Mouse (Mus musculus) intestine, embryonic 15.5 days (tissue): ENCODE measurements at regions not wholly inside any gene's neighbourhood (a gene's known extent, or its start where the extent isn't known, plus 50 kb on each side); places are given as distances from the start of the nearest gene placed in this dataset.

Experiments used
- ATAC-seq: fragments of 200-750 bp; cut with Nextera tagmentation; 2 replicates; pipeline ENCODE4 v1.8.0; 2017; ENCODE audit warnings: moderate TSS enrichment, moderate library complexity
- H3K27ac ChIP-seq: fragments of 300-500 bp; sonication (generic); 2 replicates; pipeline ENCODE4 v1.5.1; 2015; ENCODE audit warnings: mild to moderate bottlenecking, inconsistent platforms
- H3K27me3 ChIP-seq: fragments of 300-500 bp; sonication (generic); replicated peaks from 2 replicates; pipeline ENCODE4 v1.6.1; 2015; ENCODE audit warnings: inconsistent platforms
- H3K36me3 ChIP-seq: fragments of 300-500 bp; sonication (generic); 2 replicates; pipeline ENCODE4 v1.6.1; 2015; ENCODE audit warnings: inconsistent platforms
- H3K4me1 ChIP-seq: fragments of 300-500 bp; sonication (generic); replicated peaks from 2 replicates; pipeline ENCODE4 v1.6.1; 2015; ENCODE audit warnings: inconsistent platforms
- H3K4me2 ChIP-seq: fragments of 300-500 bp; sonication (generic); replicated peaks from 2 replicates; pipeline ENCODE4 v1.6.1; 2015; ENCODE audit warnings: mild to moderate bottlenecking, inconsistent platforms
- H3K4me3 ChIP-seq: fragments of 300-500 bp; sonication (generic); replicated peaks from 2 replicates; pipeline ENCODE4 v1.5.1; 2015; ENCODE audit warnings: inconsistent platforms
- H3K9ac ChIP-seq: fragments of 300-500 bp; sonication (generic); 2 replicates; pipeline ENCODE4 v1.6.1; 2015; ENCODE audit warnings: inconsistent platforms
- H3K9me3 ChIP-seq: fragments of 300-500 bp; sonication (generic); 2 replicates; pipeline ENCODE4 v1.6.1; 2016; ENCODE audit warnings: inconsistent platforms
- WGBS: fragments of 180-500 bp; shearing (Covaris S2); methylation state at CpG from one replicate; pipeline ENCODE4 v1.1.7; 2015; 5-methylcytosine and 5-hydroxymethylcytosine counted together

DNA sequence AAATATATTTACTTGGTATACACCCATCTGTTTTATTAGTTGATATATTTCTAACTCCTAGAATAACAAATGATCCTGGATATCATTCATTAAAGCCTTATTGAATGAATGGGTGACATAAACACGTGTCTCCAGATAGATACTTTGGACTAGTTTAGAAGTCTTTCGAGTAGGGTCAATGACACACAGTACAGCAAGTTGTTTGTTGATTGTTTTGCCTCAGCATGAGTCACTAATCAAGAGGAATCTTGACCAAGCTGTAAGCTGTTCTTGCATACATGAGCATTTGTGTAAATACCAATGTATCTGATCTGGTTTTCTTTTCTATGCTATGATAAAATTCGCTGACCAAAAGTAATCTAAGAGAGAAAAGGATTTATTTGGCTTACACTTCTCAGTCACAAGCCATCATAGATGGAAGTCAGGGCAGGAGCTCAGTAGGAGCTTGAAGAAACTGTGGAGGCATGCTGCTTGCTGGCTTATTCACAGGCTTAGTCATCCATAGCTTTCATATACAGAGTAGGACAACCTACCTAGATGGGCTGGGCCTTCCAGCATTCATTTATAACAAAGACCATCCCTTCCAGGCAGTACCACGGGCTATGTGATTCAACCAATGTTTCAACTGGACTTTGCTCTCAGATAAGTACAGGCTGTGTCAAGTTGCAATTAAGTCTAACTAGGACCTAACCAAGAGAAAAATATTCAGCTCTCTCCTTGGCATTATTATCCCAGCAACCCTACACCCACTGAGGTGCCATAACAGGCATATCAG is 192.5 kb downstream of the Rdh14 start:
- no peak overlapping the region for H3K4me3 ChIP-seq
- 66% methylated on average over 4 of the region's 4 CpGs for WGBS

DNA sequence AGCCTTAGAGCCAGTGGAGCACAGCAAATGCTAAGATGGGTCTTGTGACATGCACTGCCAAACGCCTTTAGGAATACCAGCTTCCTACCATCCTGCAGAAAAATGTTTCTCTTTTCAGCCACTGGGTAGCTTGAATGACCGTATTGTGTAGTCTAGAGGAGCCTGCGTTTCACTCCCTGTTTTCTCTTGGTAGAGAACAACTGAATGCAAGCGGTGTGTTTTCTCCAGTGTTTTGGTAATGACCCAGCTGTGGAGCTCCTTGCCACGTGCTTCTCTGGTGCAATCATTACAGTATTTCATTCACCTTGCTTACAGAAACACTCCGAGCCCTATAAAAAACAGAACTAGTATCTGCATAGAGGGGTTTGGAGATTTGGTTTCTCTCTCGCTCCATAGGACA is 193.5 kb downstream of the Rdh14 start:
- Histone ChIP-seq H3K4me2 (no peak overlapping the region), H3K9ac (no peak overlapping the region), H3K4me3 (no peak overlapping the region), H3K27ac (no peak overlapping the region), H3K36me3 (no peaks in the 10 kb centered on the region), H3K27me3 (no peaks in the 10 kb centered on the region), H3K9me3 (no peaks in the 10 kb centered on the region), H3K4me1 (no peaks in the 10 kb centered on the region)
- WGBS, result 72% methylated on average over 7 of the region's 7 CpGs
- ATAC-seq, result no peak

More for the DNA sequence above, 192.5 kb downstream of the Rdh14 start:
- Histone ChIP-seq H3K27me3 (no peaks in the 10 kb centered on the region), H3K9me3 (no peaks in the 10 kb centered on the region), H3K9ac (no peak overlapping the region), H3K4me1 (no peaks in the 10 kb centered on the region), H3K27ac (no peak overlapping the region), H3K36me3 (no peaks in the 10 kb centered on the region), H3K4me2 (no peak overlapping the region)
- ATAC-seq, result peak; percentile 88

DNA sequence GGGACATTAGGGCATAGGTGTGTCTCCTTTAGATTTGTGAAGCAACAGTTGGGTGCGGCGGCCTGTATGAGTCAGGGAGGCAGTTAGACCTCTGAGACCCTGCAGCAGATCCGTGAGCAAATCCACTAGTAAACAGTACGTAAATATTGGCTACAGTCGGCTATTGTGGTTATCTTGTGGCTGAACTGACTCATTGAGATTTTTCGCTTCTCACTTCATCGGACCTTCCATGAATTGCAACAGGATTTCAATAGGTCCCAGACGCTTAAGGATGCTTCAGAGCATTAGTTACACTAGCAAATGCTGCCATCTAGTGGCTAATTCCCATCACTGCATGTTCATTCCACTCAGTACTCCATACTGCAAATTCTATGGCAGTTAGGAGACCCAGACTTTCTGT is 199.0 kb downstream of the Rdh14 start:
- H3K4me3 ChIP-seq, result no peak overlapping the region
- H3K27ac ChIP-seq, result no peak overlapping the region
- 34% methylated on average over 8 of the region's 8 CpGs for WGBS
- ATAC-seq, result peak; percentile 82
- H3K36me3 ChIP-seq, result no peaks in the 10 kb centered on the region
- H3K27me3 ChIP-seq, result no peaks in the 10 kb centered on the region
- no peak overlapping the region for H3K9ac ChIP-seq
- no peaks in the 10 kb centered on the region for H3K4me1 ChIP-seq
- H3K4me2 ChIP-seq, result no peak overlapping the region
- H3K9me3 ChIP-seq, result no peaks in the 10 kb centered on the region

DNA sequence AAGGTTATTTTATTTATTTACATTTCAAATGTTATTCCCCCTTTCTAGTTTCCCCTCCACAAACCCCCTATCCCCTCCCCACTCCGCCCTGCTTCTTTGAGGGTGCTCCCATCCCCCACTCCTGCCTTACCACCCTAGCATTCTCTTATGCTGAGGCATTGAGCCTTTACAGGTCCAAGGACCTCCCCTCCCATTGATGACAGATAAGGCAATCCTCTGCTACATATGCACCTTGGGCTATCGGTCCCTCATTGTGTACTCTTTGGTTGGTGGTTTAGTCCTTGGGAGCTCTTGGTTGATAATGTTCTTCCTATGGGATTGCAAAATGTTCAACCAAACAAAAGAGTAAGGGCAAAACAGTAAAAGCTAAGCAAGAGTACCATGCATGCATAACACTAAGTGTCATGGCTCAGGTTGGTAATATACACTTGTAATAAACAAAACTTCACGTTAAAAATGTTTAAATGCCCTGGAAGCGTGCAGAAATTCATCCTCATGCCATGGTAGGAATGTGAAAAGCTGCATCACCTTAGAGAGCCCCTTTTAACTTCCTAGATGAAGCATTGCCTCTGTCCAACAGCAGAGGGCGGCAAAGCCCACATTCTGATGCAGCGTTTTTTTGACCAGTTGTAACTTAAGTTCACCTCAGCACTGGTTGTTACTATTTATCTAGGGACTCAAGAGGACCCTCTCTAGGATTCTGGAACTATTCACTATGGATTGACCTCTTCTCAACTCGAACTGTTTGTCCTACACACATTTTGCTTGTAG is 207.6 kb downstream of the Rdh14 start:
- no peak for ATAC-seq
- no peaks in the 10 kb centered on the region for H3K27me3 ChIP-seq

DNA sequence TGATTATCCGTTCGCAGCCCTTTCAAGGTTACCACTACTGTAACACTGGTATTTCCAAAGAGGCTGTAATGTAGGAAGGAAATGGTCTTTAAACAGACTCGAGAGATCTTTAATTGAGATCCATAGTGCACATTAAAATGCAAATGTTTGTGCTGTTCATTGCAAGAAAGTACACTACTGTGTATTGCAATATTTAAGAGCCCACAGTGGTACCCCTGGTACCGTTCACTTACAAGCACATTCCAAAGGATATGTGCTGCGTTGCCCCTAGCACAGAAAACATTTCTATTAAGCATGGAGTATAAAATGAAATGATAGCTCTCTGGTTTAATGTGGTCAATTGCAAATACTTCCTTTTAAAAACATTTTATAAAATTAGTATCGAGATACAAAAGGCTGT is 209.5 kb downstream of the Rdh14 start:
- Histone ChIP-seq H3K4me1 (no peaks in the 10 kb centered on the region), H3K9me3 (no peaks in the 10 kb centered on the region), H3K4me2 (no peak overlapping the region), H3K9ac (no peak overlapping the region), H3K27ac (no peak overlapping the region), H3K4me3 (no peak overlapping the region), H3K36me3 (no peaks in the 10 kb centered on the region), H3K27me3 (no peaks in the 10 kb centered on the region)
- ATAC-seq, result no peak
- WGBS, result 79% methylated on average over 6 of the region's 6 CpGs

More for the DNA sequence above, 207.6 kb downstream of the Rdh14 start:
- no peak overlapping the region for H3K9ac ChIP-seq
- H3K4me2 ChIP-seq, result no peak overlapping the region
- H3K9me3 ChIP-seq, result no peaks in the 10 kb centered on the region
- no peak overlapping the region for H3K27ac ChIP-seq
- H3K4me1 ChIP-seq, result no peaks in the 10 kb centered on the region
- 15% methylated on average over 7 of the region's 7 CpGs for WGBS
- H3K36me3 ChIP-seq, result no peaks in the 10 kb centered on the region
- no peak overlapping the region for H3K4me3 ChIP-seq

DNA sequence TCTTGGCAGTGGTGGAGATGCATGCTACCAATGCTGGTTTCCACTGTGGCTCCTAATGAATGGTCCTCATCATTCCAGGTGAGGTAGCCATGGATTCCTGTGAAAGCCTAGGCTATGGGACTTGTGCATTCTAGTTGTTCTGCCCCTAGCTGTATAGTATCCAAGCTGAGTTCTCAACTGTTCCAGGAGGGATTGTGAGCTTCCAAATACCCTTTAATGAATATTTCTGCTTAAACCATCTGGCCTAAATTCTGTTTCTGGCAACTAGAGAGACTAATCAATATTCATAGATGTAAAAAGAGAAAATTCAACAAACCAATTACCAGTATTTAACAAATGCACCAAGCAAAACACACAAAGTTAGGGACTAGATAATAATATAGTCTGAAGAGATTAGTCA is 227.7 kb downstream of the Rdh14 start:
- H3K9ac ChIP-seq, result no peak overlapping the region
- no peaks in the 10 kb centered on the region for H3K36me3 ChIP-seq
- H3K4me1 ChIP-seq, result no peaks in the 10 kb centered on the region
- H3K27ac ChIP-seq, result no peak overlapping the region
- no peak overlapping the region for H3K4me2 ChIP-seq
- H3K27me3 ChIP-seq, result no peaks in the 10 kb centered on the region
- no peak overlapping the region for H3K4me3 ChIP-seq
- H3K9me3 ChIP-seq, result no peaks in the 10 kb centered on the region
- ATAC-seq, result no peak

DNA sequence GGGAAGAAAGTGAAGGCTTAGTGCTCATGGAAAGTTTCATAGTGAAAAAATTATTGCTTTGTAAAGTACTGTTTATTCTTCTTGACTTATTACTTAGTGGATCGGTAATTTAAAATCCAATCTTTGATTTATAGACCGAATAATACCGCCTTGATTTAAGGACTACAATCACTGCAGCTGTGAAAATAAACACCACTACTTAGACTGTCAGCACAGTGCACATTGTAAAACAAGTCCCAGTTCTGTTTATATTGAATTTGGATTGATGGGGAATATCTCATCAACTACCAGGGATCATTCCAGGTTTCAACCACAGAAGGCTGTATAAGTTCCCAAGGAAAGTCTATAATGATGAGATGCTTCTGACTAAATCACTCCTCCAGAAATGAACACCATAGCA is 230.0 kb downstream of the Rdh14 start:
- H3K9ac ChIP-seq, result no peak overlapping the region
- no peak overlapping the region for H3K4me2 ChIP-seq
- 37% methylated on average over 3 of the region's 3 CpGs for WGBS
- no peaks in the 10 kb centered on the region for H3K4me1 ChIP-seq
- H3K27ac ChIP-seq, result no peak overlapping the region
- no peak overlapping the region for H3K4me3 ChIP-seq
- H3K27me3 ChIP-seq, result no peaks in the 10 kb centered on the region
- no peaks in the 10 kb centered on the region for H3K36me3 ChIP-seq
- ATAC-seq, result no peak
- no peaks in the 10 kb centered on the region for H3K9me3 ChIP-seq

DNA sequence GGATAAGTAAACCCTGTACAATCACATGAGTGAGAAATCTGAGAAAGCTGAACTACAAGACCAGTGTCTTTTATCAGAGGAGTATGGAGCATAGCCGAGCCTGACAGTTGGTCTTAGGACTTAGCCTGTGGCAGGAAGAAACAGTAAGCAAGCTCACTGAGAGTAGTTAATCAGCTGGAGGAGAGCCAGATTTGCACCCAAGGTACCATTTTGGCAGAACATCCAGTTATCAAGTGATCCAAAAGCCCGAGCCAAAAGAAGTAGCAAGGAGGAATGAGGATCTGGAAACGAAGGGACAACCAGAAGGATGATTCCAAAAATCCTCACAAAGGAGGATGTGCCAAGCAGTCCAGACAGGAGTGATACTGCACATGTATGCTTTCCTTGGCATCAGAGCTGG is 248.0 kb downstream of the Rdh14 start:
- H3K27ac ChIP-seq, result no peak overlapping the region
- no peaks in the 10 kb centered on the region for H3K27me3 ChIP-seq
- no peaks in the 10 kb centered on the region for H3K36me3 ChIP-seq
- no peaks in the 10 kb centered on the region for H3K9me3 ChIP-seq
- ATAC-seq, result no peak
- H3K4me1 ChIP-seq, result no peaks in the 10 kb centered on the region
- 66% methylated on average over 3 of the region's 3 CpGs for WGBS
- no peak overlapping the region for H3K4me3 ChIP-seq
- no peak overlapping the region for H3K4me2 ChIP-seq
- no peak overlapping the region for H3K9ac ChIP-seq

DNA sequence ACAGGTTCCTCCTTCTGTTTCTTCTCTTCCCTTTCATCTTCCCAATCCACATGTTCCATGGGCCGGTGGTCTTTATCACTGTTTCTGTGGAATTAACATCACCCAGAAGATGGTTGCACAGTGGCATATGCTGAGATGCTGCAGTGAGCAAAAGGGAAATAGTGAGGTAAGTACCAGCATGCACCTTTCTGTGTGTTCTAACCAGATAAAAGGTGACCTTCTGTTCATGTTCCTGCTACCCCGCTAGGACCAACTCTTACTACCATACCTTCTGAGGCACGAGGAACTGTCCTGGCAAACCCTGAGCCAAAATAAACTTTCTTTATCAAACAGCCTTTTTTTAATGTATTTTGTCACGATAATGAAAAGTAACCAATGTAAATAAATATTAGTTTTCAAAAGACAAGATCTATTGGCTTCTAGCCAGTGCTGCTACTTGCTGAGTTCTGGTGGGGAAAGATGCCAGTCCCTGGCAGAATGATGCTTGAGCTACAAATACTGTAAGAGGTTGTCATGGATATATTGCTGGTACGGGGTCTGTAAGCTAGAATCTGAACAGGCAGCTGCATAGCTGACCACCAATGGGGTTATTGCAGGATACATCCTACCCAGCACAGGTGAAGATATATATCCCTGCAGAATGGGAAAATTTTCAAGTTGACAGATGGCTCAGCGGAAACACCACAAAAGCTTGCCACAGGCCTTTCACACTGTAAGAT is 264.1 kb downstream of the Rdh14 start:
- H3K27ac ChIP-seq, result no peak overlapping the region
- WGBS, result 83% methylated on average over 6 of the region's 6 CpGs
- H3K27me3 ChIP-seq, result no peaks in the 10 kb centered on the region
- H3K4me3 ChIP-seq, result no peak overlapping the region
- H3K4me2 ChIP-seq, result no peak overlapping the region
- H3K9ac ChIP-seq, result no peak overlapping the region
- no peaks in the 10 kb centered on the region for H3K9me3 ChIP-seq
- no peaks in the 10 kb centered on the region for H3K4me1 ChIP-seq
- no peaks in the 10 kb centered on the region for H3K36me3 ChIP-seq
- no peak for ATAC-seq

DNA sequence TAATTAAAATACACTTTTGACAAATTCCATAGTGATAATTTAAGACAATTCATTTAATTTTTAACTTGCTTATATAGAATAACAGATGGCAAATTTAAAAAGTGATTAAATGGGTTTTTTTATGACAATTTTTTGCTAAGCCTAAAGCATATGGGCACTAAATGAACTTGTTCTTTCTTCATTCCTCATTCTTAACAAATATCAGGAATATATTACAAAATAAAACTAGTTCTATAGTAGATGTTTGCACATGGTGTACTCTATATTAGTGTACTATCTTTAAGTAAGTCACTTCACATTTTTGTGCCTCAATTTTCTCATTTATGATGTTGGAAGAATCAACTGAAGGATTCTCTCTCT is 264.6 kb downstream of the Rdh14 start:
- ATAC-seq, result no peak
- no peak overlapping the region for H3K4me3 ChIP-seq
- H3K4me1 ChIP-seq, result no peaks in the 10 kb centered on the region
- no peak overlapping the region for H3K27ac ChIP-seq
- no peaks in the 10 kb centered on the region for H3K27me3 ChIP-seq
- H3K36me3 ChIP-seq, result no peaks in the 10 kb centered on the region
- no peak overlapping the region for H3K4me2 ChIP-seq
- no peak overlapping the region for H3K9ac ChIP-seq
- H3K9me3 ChIP-seq, result no peaks in the 10 kb centered on the region

DNA sequence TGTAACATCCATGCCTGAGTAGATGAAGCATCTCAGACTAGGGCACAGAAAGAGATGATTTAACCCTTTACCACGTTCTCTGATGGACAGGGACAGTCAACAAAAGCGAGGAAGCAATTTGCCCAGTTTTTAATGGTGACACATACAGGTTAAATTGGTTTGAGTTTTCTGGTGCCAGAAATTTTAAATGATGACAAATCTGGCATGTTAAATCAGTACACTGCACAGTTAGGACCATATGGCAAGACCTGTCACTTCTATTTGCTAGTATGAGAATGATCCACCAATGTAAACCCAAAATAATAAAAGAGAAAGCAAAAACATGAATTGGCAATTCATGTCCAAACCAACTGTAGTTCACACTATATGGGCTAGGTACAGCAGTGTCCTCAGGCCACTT is 268.3 kb downstream of the Rdh14 start:
- no peak overlapping the region for H3K4me2 ChIP-seq
- H3K27ac ChIP-seq, result no peak overlapping the region
- no peak overlapping the region for H3K9ac ChIP-seq
- no peaks in the 10 kb centered on the region for H3K9me3 ChIP-seq
- no peaks in the 10 kb centered on the region for H3K4me1 ChIP-seq
- 76% methylated on average over 2 of the region's 2 CpGs for whole genome bisulfite sequencing
- H3K4me3 ChIP-seq, result no peak overlapping the region
- ATAC-seq, result no peak
- no peaks in the 10 kb centered on the region for H3K27me3 ChIP-seq
- no peaks in the 10 kb centered on the region for H3K36me3 ChIP-seq

DNA sequence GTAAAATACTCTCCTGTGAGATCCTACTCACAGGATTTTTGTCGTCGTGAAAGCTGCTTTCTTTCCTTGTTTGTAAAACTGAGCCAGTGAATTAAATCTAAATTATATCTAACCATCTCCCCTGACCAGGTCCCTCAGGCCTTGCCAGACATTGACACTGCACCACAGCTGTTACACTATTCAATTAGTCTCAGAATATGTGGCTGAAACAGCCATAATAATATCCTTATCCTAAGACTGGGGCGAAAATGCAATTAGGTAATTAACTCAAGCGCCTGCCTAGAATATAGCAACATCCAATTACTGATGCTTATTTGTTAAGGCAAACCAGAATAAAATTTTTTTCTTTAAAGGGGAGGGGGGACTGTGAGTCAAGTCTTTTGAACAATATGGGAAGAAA is 296.2 kb downstream of the Rdh14 start:
- no peaks in the 10 kb centered on the region for H3K9me3 ChIP-seq
- H3K4me1 ChIP-seq, result no peaks in the 10 kb centered on the region
- H3K9ac ChIP-seq, result no peak overlapping the region
- WGBS, result 85% methylated on average over 4 of the region's 4 CpGs
- no peak overlapping the region for H3K4me2 ChIP-seq
- no peak overlapping the region for H3K4me3 ChIP-seq
- H3K27ac ChIP-seq, result no peak overlapping the region
- H3K27me3 ChIP-seq, result no peaks in the 10 kb centered on the region
- ATAC-seq, result no peak
- H3K36me3 ChIP-seq, result no peaks in the 10 kb centered on the region
